Mouse (Mus musculus): Measurements from ENCODE around the gene Ifitm10.

DNA sequence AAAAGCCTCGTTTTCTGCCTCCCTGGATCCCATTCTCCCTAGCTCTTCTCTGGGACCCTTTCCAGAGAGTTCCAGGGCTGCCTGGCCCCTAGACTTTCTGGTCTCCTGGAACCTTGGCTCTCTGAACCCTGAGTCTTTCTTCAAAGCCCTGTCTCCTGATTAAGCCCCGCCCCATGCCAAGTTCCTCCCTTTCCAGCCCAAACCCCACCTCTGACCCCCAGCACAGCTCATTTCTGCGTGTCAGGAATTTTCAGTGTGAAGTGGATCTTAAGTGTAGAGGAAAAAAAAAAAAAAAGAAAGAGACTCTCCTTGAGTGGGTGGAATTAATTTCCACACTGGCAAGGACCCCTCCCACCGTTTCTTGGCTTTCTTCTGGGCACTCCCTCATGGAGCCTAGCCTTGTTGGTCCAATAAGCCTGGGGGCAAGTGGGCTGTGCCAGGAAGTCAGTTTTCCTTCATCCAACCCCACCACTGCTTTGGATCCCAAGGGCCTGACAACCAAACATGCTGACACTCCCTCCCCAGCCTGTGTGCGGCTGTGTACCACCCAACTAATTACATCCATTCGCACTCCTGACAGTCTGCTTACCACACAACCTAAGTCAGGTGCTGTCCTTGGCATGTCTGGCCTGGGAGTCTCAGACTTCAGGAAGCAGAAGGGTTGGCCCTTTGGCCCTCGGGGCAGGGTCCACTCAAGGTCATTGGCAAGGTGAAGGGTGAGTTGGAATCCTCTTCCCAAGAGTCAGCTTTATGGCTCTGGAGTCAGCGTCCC lies at the start of gene Ifitm10:
- TF ChIP-seq GATA1 (IDR thresholded peaks at IDR 0.05; ENCODE audit: borderline replicate concordance, low read length), result no peak
- TF ChIP-seq FLI1 (IDR thresholded peaks at IDR 0.05; ENCODE audit: low read length), result no peak
